Mouse (Mus musculus) forebrain, embryonic 16.5 days (tissue): ENCODE measurements around the gene Rtf2. TPM values are rescaled to one million over a fixed set of nuclear protein-coding genes. Genes with fewer than 3 reads are reported as not detected.

Experiments used
- ATAC-seq: fragments of 200-750 bp; cut with Nextera tagmentation; 2 replicates; pipeline ENCODE4 v1.8.0; 2017; ENCODE audit warnings: mild to moderate bottlenecking, moderate library complexity
- H3K27ac ChIP-seq: fragments of 300-500 bp; sonication (generic); 2 replicates; pipeline ENCODE4 v1.5.1; 2014; ENCODE audit warnings: low read length, control low read depth
- H3K27me3 ChIP-seq: fragments of 300-500 bp; sonication (generic); replicated peaks from 2 replicates; pipeline ENCODE4 v1.6.1; 2014; ENCODE audit warnings: low read length; ENCODE audit not compliant: control insufficient read depth, insufficient read depth
- H3K36me3 ChIP-seq: fragments of 300-500 bp; sonication (generic); 2 replicates; pipeline ENCODE4 v1.6.1; 2014; ENCODE audit not compliant: control insufficient read depth, insufficient read depth
- H3K4me1 ChIP-seq: fragments of 300-500 bp; sonication (generic); replicated peaks from 2 replicates; pipeline ENCODE4 v1.6.1; 2014; ENCODE audit warnings: low read length; ENCODE audit not compliant: control insufficient read depth, insufficient read depth
- H3K4me2 ChIP-seq: fragments of 300-500 bp; sonication (generic); 2 replicates; pipeline ENCODE4 v1.6.1; 2014; ENCODE audit warnings: mild to moderate bottlenecking, low read length, control low read depth
- H3K4me3 ChIP-seq: fragments of 300-500 bp; sonication (generic); replicated peaks from 2 replicates; pipeline ENCODE4 v1.5.1; 2014; ENCODE audit warnings: mild to moderate bottlenecking, low read length, control low read depth
- H3K9ac ChIP-seq: fragments of 300-500 bp; sonication (generic); replicated peaks from 2 replicates; pipeline ENCODE4 v1.6.1; 2014; ENCODE audit warnings: low read depth, low read length, control low read depth
- H3K9me3 ChIP-seq: fragments of 300-500 bp; sonication (generic); 2 replicates; pipeline ENCODE4 v1.6.1; 2016; ENCODE audit warnings: low read length; ENCODE audit not compliant: control insufficient read depth
- WGBS: fragments of 180-500 bp; shearing (Covaris S2); extraction: QIAGEN DNeasy Blood & Tissue Kit; methylation state at CpG from one replicate; pipeline ENCODE4 v1.1.7; 2014; 5-methylcytosine and 5-hydroxymethylcytosine counted together
- polyA plus RNA-seq: library from polyadenylated mRNA; unstranded; fragments of >200 nt; fragmentation: Nextera tagmentation; extraction: Ambion mirVana; gene quantifications from 2 replicates; pipeline ENCODE4 v1.2.1, GENCODE M21; 2015

Gene Rtf2
- polyA plus RNA-seq, 1 experiment from 2014 or later, result 108 TPM

DNA sequence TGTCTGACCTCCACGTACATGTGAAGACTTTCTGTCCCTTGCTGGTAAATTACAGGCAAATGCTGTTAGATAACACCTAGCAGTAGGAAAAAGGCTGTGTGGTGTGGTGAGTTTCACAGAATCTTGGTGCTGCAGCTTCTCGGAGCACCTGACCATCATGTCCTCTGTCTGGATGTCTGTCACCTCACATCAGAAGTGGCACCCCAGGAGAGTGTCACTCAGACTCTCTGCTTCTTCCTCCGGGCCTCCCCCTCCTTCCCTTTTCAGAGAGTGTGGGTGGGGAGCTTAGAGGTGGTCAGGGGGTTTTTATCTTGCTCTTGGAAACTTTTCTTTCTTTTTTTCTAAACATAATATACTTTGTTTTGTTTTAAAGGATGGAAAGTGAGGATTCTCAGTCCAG, 35.3 kb upstream of the Rtf2 start:
- Histone ChIP-seq H3K27me3 (no peaks in the 10 kb centered on the region), H3K27ac (no peak overlapping the region), H3K4me3 (no peak overlapping the region), H3K9me3 (no peaks in the 10 kb centered on the region), H3K36me3 (no peaks in the 10 kb centered on the region), H3K4me1 (no peaks in the 10 kb centered on the region), H3K9ac (no peak overlapping the region), H3K4me2 (no peak overlapping the region)
- ATAC-seq, result no peak
- 76% methylated on average over 3 of the region's 3 CpGs for WGBS

DNA sequence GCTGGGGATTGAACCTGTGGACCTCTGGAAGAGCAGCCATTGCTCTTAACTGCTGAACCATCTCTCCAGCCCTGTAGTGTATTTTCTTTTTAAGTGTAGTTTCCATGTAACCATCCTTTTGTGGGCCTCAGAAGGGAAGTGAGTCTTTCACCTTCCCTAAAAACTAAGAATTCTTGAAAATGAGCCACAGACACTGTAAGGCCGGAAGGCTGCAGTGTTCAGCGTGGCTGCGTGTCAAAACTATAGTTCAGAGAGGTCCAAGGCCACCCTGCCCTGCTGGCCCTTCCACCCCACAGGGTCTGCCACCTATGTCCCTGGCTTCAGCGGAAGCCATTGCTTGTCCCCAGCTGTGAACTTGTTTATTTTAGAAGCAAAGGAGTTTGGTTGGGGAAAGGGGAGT, 34.2 kb upstream of the Rtf2 start:
- H3K4me3 ChIP-seq, result no peak overlapping the region
- no peak overlapping the region for H3K4me2 ChIP-seq
- H3K27me3 ChIP-seq, result no peaks in the 10 kb centered on the region
- H3K36me3 ChIP-seq, result no peaks in the 10 kb centered on the region
- no peak overlapping the region for H3K9ac ChIP-seq
- H3K27ac ChIP-seq, result no peak overlapping the region
- ATAC-seq, result no peak
- 80% methylated on average over 4 of the region's 4 CpGs for WGBS
- no peaks in the 10 kb centered on the region for H3K9me3 ChIP-seq
- H3K4me1 ChIP-seq, result no peaks in the 10 kb centered on the region

DNA sequence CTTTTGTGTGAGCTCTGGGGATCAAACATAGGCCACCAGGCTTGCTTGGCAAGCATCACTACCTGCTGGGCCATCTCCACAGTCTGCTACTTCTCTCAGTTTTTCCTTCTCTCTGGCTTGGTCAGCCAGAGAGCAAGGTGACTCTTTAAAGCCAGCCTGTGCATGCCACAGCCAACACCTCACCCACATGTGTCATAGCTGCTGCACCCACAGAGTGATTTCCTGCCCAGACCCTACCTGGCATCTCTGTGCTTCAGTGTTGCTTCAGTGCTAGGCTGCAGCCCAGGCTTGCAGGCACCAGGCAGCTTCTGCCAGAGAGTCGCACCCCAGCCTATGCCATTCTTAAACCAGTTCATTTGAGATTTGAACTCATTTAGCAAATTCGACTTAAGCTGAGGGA, 32.9 kb upstream of the Rtf2 start:
- Histone ChIP-seq H3K4me1 (no peaks in the 10 kb centered on the region), H3K4me3 (no peak overlapping the region), H3K9me3 (no peaks in the 10 kb centered on the region), H3K4me2 (no peak overlapping the region), H3K27me3 (no peaks in the 10 kb centered on the region), H3K9ac (no peak overlapping the region), H3K36me3 (no peaks in the 10 kb centered on the region), H3K27ac (no peak overlapping the region)
- ATAC-seq, result no peak
- 81% methylated on average over 2 of the region's 2 CpGs for WGBS

DNA sequence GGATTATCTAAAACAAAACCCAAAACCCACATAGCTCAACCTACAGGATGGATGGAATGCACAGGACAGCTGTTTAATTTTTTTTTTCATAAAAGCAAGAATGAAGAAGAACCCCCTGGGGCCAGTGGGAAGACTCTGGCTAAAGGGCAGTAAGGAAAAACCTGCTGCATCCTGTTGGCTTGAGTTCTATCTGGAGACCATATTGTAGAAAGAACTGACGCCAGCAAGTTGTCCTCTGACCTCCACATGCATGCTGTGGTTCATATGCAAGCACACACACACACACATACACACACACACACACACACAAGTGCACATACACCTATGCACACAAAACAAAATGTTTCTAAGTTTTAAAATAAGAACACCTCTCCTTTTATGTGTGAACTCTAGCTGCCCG, 29.7 kb upstream of the Rtf2 start:
- no peaks in the 10 kb centered on the region for H3K4me1 ChIP-seq
- no peak overlapping the region for H3K4me2 ChIP-seq
- H3K27me3 ChIP-seq, result no peaks in the 10 kb centered on the region
- no peak overlapping the region for H3K27ac ChIP-seq
- H3K9me3 ChIP-seq, result no peaks in the 10 kb centered on the region
- no peaks in the 10 kb centered on the region for H3K36me3 ChIP-seq
- no peak for ATAC-seq
- H3K9ac ChIP-seq, result no peak overlapping the region
- 84% methylated on average over 2 of the region's 2 CpGs for WGBS
- no peak overlapping the region for H3K4me3 ChIP-seq

DNA sequence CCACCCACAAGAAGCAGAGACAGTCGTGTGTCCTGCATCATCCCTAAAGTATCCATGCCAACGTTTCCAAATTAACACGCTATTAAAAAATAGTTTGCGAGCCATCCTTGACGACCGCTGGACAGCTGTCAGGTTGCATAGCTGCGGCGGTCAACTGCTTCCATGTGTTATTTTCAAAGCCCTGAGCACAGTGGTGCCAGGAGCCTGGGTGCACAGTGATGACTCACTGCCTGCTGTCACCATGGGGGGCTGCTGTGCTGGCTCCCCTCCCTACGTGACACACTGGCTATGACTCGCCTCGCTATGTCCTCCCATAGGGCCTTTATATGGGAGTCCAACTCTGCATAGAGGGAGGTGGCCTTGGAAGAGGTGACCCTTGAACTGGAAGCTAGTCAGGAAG, 29.3 kb upstream of the Rtf2 start:
- Histone ChIP-seq H3K27me3 (no peaks in the 10 kb centered on the region), H3K27ac (no peak overlapping the region), H3K36me3 (no peaks in the 10 kb centered on the region), H3K9ac (no peak overlapping the region), H3K4me3 (no peak overlapping the region), H3K9me3 (no peaks in the 10 kb centered on the region), H3K4me1 (no peaks in the 10 kb centered on the region), H3K4me2 (no peak overlapping the region)
- 84% methylated on average over 11 of the region's 11 CpGs for WGBS
- ATAC-seq, result no peak

DNA sequence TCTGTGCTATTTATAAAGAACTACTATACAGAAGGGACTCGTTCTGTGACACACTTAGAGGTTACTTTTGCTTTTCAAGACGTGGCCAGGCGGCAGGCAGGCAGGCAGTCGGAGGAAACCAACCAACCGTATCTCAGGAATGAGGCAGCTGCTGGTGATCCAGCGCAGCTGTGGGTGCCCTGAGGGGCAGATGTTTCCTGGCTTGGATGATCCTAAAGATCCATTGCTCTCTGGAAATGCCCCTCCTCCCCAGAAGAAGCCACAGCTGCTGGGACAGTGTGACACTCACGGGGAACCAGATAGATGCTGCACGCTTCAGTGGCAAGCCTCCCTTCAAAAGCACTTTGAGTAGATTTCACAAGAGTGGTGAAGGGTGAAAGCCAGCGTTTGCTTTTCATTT, 27.9 kb upstream of the Rtf2 start:
- Histone ChIP-seq H3K4me1 (no peaks in the 10 kb centered on the region), H3K4me3 (no peak overlapping the region), H3K4me2 (no peak overlapping the region), H3K27ac (no peak overlapping the region), H3K9me3 (no peaks in the 10 kb centered on the region), H3K9ac (no peak overlapping the region), H3K36me3 (no peaks in the 10 kb centered on the region), H3K27me3 (no peaks in the 10 kb centered on the region)
- ATAC-seq, result no peak
- 10% methylated on average over 9 of the region's 9 CpGs for WGBS

DNA sequence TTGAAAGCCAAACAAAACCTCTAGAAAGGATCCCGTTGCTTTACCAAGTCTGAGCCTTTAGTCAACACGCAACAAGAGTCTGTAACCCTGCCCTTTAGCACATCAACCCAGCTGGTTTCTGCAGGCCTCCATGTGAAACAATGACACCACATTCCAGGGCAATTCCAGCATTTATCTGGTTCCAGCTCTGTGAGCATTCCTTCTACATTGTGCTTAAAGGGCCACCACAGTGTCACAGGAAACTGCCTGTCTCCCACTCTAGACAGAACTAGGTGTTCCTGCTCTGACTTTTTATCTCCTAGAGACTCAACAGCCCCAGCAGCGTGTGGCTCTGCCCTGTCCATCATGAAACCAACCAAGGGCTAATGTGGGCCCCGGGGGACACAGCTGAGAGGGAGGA, 27.1 kb upstream of the Rtf2 start:
- Histone ChIP-seq H3K27ac (no peak overlapping the region), H3K36me3 (no peaks in the 10 kb centered on the region), H3K4me1 (no peaks in the 10 kb centered on the region), H3K9me3 (no peaks in the 10 kb centered on the region), H3K9ac (no peak overlapping the region), H3K27me3 (no peaks in the 10 kb centered on the region), H3K4me2 (no peak overlapping the region), H3K4me3 (no peak overlapping the region)
- ATAC-seq, result no peak
- 39% methylated on average over 4 of the region's 4 CpGs for WGBS

DNA sequence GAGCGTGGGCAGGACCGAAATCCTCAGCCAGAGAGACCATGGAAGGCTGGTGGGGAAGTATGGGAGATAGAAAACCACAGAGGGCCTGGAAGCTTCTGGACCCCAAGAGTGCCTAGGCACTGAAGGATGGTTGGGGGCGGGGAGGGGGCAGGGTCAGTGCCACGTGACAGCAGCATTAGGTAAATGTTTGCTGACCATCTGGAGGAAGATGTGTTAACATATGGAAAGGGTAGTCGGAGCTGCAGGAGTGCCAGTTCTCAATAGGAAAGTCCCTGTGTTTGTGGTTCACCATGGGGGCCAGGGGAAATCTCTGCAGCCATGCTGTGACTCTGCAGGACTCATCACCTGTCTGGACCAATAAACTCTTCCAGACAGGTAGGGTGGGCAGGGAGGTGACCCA, 26.5 kb upstream of the Rtf2 start:
- H3K4me1 ChIP-seq, result no peaks in the 10 kb centered on the region
- no peak overlapping the region for H3K27ac ChIP-seq
- H3K4me3 ChIP-seq, result no peak overlapping the region
- no peaks in the 10 kb centered on the region for H3K9me3 ChIP-seq
- no peak overlapping the region for H3K4me2 ChIP-seq
- H3K36me3 ChIP-seq, result no peaks in the 10 kb centered on the region
- WGBS, result 61% methylated on average over 5 of the region's 5 CpGs
- no peak for ATAC-seq
- no peaks in the 10 kb centered on the region for H3K27me3 ChIP-seq
- H3K9ac ChIP-seq, result no peak overlapping the region

DNA sequence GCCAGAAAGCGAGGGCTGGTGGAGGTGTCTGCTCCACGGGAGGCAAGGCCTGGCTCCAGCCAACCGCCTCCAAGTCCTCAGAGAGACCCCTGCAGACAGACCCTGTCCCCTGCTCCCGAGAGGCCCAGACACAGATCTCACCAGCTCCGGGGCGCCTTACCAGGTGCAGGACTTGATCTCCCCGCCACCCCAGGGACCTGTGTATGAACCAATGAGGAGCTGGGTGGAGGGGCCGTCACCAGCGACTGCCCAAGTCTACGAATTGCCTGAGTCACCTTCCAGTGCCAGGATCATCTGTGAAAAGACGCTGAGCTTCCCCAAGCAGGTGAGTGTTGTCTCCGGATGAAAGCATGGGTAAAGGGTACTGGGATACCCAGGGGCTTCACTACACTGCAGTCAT, 24.1 kb upstream of the Rtf2 start:
- 60% methylated on average over 12 of the region's 12 CpGs for WGBS
- no peak overlapping the region for H3K9ac ChIP-seq

DNA sequence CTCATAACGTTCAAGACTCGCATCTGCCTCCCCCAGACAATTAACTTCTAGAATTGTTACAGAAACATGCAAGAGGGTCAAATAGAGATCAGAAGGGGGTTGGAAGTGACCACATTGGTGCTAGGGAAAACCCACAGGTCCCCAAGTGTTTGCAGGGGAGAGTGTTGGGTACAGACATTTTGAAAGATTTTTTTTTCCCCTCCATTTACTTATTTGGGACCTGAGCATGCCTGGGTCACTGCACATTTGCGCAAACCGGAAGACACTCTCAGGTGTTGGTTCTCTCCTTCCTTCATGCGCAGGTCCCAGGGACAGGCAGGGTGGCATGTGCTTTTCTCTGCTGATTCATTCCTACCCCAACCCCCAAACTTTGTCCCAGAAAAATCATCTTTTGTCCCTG, 23.5 kb upstream of the Rtf2 start:
- 89% methylated on average over 5 of the region's 5 CpGs for WGBS
- H3K4me2 ChIP-seq, result no peak overlapping the region
- no peak overlapping the region for H3K4me3 ChIP-seq
- H3K27ac ChIP-seq, result no peak overlapping the region
- no peak overlapping the region for H3K9ac ChIP-seq
- H3K27me3 ChIP-seq, result no peaks in the 10 kb centered on the region
- ATAC-seq, result no peak
- H3K4me1 ChIP-seq, result no peaks in the 10 kb centered on the region
- no peaks in the 10 kb centered on the region for H3K9me3 ChIP-seq
- no peaks in the 10 kb centered on the region for H3K36me3 ChIP-seq

More for the DNA sequence above, 24.1 kb upstream of the Rtf2 start:
- Histone ChIP-seq H3K4me2 (no peak overlapping the region), H3K36me3 (no peaks in the 10 kb centered on the region), H3K27ac (no peak overlapping the region), H3K27me3 (no peaks in the 10 kb centered on the region), H3K4me1 (no peaks in the 10 kb centered on the region), H3K4me3 (no peak overlapping the region), H3K9me3 (no peaks in the 10 kb centered on the region)
- ATAC-seq, result no peak
